Mouse (Mus musculus): Measurements from ENCODE around the gene Dnajc15. TPM values are rescaled to one million over a fixed set of nuclear protein-coding genes. Genes with fewer than 3 reads are reported as not detected.
"Not testable (repeated sequence)": the region's sequence is repeated elsewhere in the genome, so short reads cannot be mapped to it uniquely, and the experiment has no call there.

The Dnajc15 gene
- polyA plus RNA-seq, 1 experiment from 2014 or later, result 101 TPM

DNA sequence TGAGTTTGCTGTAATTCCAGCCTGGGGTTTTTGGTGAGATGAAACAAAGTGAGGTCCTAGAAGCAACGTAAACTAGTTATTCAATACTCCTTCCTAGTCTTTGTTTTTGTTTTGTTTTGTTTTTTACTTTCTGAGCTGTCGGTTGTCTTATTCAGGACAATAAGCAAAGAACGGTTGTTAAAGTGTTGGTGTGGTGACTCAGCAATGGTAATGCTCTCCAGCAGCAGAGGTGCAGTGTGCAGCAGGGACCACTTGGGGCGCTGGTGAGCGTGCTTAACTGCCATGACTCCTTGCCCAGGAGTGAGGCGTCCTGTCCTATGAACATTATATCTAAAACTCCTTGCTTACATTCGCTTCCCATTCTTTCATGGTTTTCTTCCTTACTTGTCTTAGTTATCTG, 15.0 kb upstream of the Dnajc15 start:
- H3K9ac ChIP-seq (ENCODE audit: low read depth, low read length), result no peak overlapping the region
- H3K27ac ChIP-seq (ENCODE audit: low read length), result no peak overlapping the region
- no peaks in the 10 kb centered on the region for H3K4me1 ChIP-seq (ENCODE audit: control insufficient read depth, insufficient read depth, low read length)
- no peak for ATAC-seq
- H3K4me3 ChIP-seq (ENCODE audit: low read length), result no peak overlapping the region
- H3K4me2 ChIP-seq (ENCODE audit: low read depth, low read length), result no peak overlapping the region
- H3K27me3 ChIP-seq (replicated peaks; ENCODE audit: control insufficient read depth, insufficient read depth, low read length), result no peaks in the 10 kb centered on the region
- no peaks in the 10 kb centered on the region for H3K36me3 ChIP-seq (ENCODE audit: control insufficient read depth, insufficient read depth, low read length)
- H3K9me3 ChIP-seq (ENCODE audit: control insufficient read depth, low read length), result no peaks in the 10 kb centered on the region
- 84% methylated on average over 7 of the region's 7 CpGs for WGBS

- 87% methylated on average over 4 of the region's 4 CpGs for WGBS
- no peak overlapping the region for H3K9ac ChIP-seq (ENCODE audit: low read depth, low read length)
- H3K36me3 ChIP-seq (ENCODE audit: control insufficient read depth, insufficient read depth, low read length), result no peaks in the 10 kb centered on the region
- H3K27ac ChIP-seq (ENCODE audit: low read length), result no peak overlapping the region
- no peaks in the 10 kb centered on the region for H3K4me1 ChIP-seq (ENCODE audit: control insufficient read depth, insufficient read depth, low read length)
- H3K4me3 ChIP-seq (ENCODE audit: low read length), result no peak overlapping the region
- no peak overlapping the region for H3K4me2 ChIP-seq (ENCODE audit: low read depth, low read length)
- no peaks in the 10 kb centered on the region for H3K9me3 ChIP-seq (ENCODE audit: control insufficient read depth, low read length)
- no peaks in the 10 kb centered on the region for H3K27me3 ChIP-seq (replicated peaks; ENCODE audit: control insufficient read depth, insufficient read depth, low read length)
- ATAC-seq, result no peak
These were observed 12.0 kb upstream of the Dnajc15 start for GRCm38 (mm10) chr14:77886941-77887340.

DNA sequence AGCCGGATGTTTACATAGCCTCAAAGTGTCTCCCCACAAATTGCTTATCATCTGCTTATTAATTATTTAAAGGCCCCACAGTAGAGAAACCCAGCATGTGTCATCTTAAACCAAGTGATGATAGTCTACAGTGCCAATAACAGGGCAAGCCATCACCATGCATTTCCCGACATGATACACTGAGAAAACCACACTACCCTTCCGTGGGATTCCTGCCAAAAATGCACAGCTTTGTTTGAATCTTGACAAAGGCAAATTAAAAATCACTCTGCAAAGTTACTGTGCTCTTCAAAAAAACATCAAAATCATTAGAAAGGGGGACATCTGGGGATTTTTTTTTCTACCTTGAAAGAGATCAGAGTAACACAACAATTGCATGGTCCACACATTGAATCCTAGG, 11.5 kb upstream of the Dnajc15 start:
- no peak overlapping the region for H3K4me3 ChIP-seq (ENCODE audit: low read length)
- 68% methylated on average over 3 of the region's 3 CpGs for WGBS
- no peak overlapping the region for H3K4me2 ChIP-seq (ENCODE audit: low read depth, low read length)
- no peaks in the 10 kb centered on the region for H3K36me3 ChIP-seq (ENCODE audit: control insufficient read depth, insufficient read depth, low read length)
- no peak for ATAC-seq
- no peak overlapping the region for H3K27ac ChIP-seq (ENCODE audit: low read length)
- H3K4me1 ChIP-seq (ENCODE audit: control insufficient read depth, insufficient read depth, low read length), result no peaks in the 10 kb centered on the region
- no peak overlapping the region for H3K9ac ChIP-seq (ENCODE audit: low read depth, low read length)
- no peaks in the 10 kb centered on the region for H3K27me3 ChIP-seq (replicated peaks; ENCODE audit: control insufficient read depth, insufficient read depth, low read length)
- H3K9me3 ChIP-seq (ENCODE audit: control insufficient read depth, low read length), result no peaks in the 10 kb centered on the region

- ATAC-seq, result no peak
- Histone ChIP-seq H3K36me3 (ENCODE audit: control insufficient read depth, insufficient read depth, low read length) (no peaks in the 10 kb centered on the region), H3K9me3 (ENCODE audit: control insufficient read depth, low read length) (no peaks in the 10 kb centered on the region), H3K4me1 (ENCODE audit: control insufficient read depth, insufficient read depth, low read length) (no peaks in the 10 kb centered on the region), H3K27me3 (replicated peaks; ENCODE audit: control insufficient read depth, insufficient read depth, low read length) (no peaks in the 10 kb centered on the region), H3K4me3 (ENCODE audit: low read length) (no peak overlapping the region), H3K27ac (ENCODE audit: low read length) (no peak overlapping the region), H3K9ac (ENCODE audit: low read depth, low read length) (no peak overlapping the region), H3K4me2 (ENCODE audit: low read depth, low read length) (no peak overlapping the region)
- 74% methylated on average over 6 of the region's 6 CpGs for WGBS
These were observed 7.7 kb upstream of the Dnajc15 start for GRCm38 (mm10) chr14:77882669-77883068.

GRCm38 (mm10) chr14:77881998-77882397, 7.1 kb upstream of the Dnajc15 start:
- H3K9ac ChIP-seq (ENCODE audit: low read depth, low read length), result no peak overlapping the region
- H3K9me3 ChIP-seq (ENCODE audit: control insufficient read depth, low read length), result no peaks in the 10 kb centered on the region
- no peak overlapping the region for H3K4me3 ChIP-seq (ENCODE audit: low read length)
- no peaks in the 10 kb centered on the region for H3K27me3 ChIP-seq (replicated peaks; ENCODE audit: control insufficient read depth, insufficient read depth, low read length)
- 67% methylated on average over 1 of the region's 1 CpGs for WGBS
- ATAC-seq, result no peak
- no peak overlapping the region for H3K4me2 ChIP-seq (ENCODE audit: low read depth, low read length)
- no peak overlapping the region for H3K27ac ChIP-seq (ENCODE audit: low read length)
- H3K36me3 ChIP-seq (ENCODE audit: control insufficient read depth, insufficient read depth, low read length), result no peaks in the 10 kb centered on the region
- H3K4me1 ChIP-seq (ENCODE audit: control insufficient read depth, insufficient read depth, low read length), result no peaks in the 10 kb centered on the region

- H3K4me2 ChIP-seq (ENCODE audit: low read depth, low read length); H3K4me3 ChIP-seq (ENCODE audit: low read length); H3K27ac ChIP-seq (ENCODE audit: low read length); H3K9ac ChIP-seq (ENCODE audit: low read depth, low read length); ATAC-seq; H3K9me3 ChIP-seq (ENCODE audit: control insufficient read depth, low read length); H3K27me3 ChIP-seq (replicated peaks; ENCODE audit: control insufficient read depth, insufficient read depth, low read length); H3K36me3 ChIP-seq (ENCODE audit: control insufficient read depth, insufficient read depth, low read length); H3K4me1 ChIP-seq (ENCODE audit: control insufficient read depth, insufficient read depth, low read length): not testable (repeated sequence)
- 79% methylated on average over 2 of the region's 2 CpGs for WGBS
These were observed 3.0 kb upstream of the Dnajc15 start for GRCm38 (mm10) chr14:77877876-77878275.

DNA sequence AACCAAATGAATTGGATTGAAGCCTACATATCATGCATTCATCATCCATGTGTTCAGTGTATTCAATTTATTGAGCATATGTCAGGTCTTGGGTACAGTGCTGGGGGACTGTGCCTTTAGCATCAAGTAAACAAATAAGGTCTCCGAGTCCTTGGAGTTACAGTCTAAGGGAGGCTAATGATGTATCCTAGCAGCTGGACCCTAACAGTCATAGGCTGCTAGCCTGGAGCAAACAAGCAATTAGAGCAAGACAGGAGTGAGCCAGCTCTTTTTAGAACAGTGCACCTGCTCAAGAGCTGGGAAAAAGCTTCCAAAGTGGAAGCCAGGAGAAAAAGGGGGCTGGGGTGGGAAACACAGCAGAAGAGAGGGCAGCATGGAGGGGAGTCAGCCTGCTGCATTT, 1.3 kb upstream of the Dnajc15 start:
- no peak for ATAC-seq
- H3K9ac ChIP-seq (ENCODE audit: low read depth, low read length), result no peak overlapping the region
- H3K27me3 ChIP-seq (replicated peaks; ENCODE audit: control insufficient read depth, insufficient read depth, low read length), result no peaks in the 10 kb centered on the region
- H3K4me2 ChIP-seq (ENCODE audit: low read depth, low read length), result no peak overlapping the region
- H3K36me3 ChIP-seq (ENCODE audit: control insufficient read depth, insufficient read depth, low read length), result no peaks in the 10 kb centered on the region
- no peak overlapping the region for H3K4me3 ChIP-seq (ENCODE audit: low read length)
- peaks cover 2% of the 10 kb centered on the region; the same call in 1 of the 2 replicates for H3K4me1 ChIP-seq (ENCODE audit: control insufficient read depth, insufficient read depth, low read length)
- no peaks in the 10 kb centered on the region for H3K9me3 ChIP-seq (ENCODE audit: control insufficient read depth, low read length)
- no peak overlapping the region for H3K27ac ChIP-seq (ENCODE audit: low read length)
- WGBS, result 75% methylated on average over 1 of the region's 1 CpGs

DNA sequence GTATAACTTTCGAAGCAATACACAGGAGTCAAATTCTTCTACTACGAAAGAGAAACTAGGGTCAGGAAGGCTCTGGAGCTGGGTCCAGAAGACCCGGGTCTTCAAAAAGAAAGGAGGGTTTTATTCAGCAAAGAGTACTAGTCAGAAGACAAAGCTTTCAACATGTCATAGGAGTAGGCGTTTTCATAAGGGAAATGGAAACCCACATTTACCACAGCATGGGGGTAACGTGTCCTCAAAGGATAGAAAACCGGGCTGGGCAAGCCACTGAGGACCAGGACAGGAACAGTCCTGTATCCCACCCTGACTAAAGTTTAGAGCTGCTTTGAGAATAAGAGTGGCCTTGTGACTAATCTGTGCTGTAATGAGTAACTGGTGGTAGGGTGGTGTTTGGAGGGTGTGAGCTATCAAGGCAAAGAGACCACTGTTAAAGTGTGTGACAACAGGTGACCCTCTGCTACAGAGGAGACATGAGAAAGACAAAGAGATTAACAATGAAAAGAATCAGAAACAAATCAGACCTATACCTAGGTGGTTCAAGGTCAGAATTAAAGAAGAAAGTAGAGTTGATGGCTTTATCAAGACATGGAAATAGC, 3.4 kb downstream of the Dnajc15 start:
- H3K4me1 ChIP-seq (ENCODE audit: control insufficient read depth, insufficient read depth, low read length), result peaks cover 2% of the 10 kb centered on the region; the same call in 1 of the 2 replicates
- H3K27ac ChIP-seq (ENCODE audit: low read length), result no peak overlapping the region
- H3K36me3 ChIP-seq (ENCODE audit: control insufficient read depth, insufficient read depth, low read length), result peaks cover 3% of the 10 kb centered on the region; the same call in 1 of the 2 replicates
- H3K4me2 ChIP-seq (ENCODE audit: low read depth, low read length), result no peak overlapping the region
- no peaks in the 10 kb centered on the region for H3K9me3 ChIP-seq (ENCODE audit: control insufficient read depth, low read length)
- ATAC-seq, result no peak
- 91% methylated on average over 6 of the region's 6 CpGs for WGBS
- H3K4me3 ChIP-seq (ENCODE audit: low read length), result no peak overlapping the region
- no peaks in the 10 kb centered on the region for H3K27me3 ChIP-seq (replicated peaks; ENCODE audit: control insufficient read depth, insufficient read depth, low read length)
- H3K9ac ChIP-seq (ENCODE audit: low read depth, low read length), result no peak overlapping the region

GRCm38 (mm10) chr14:77870926-77871325, 4.0 kb downstream of the Dnajc15 start:
- H3K4me3 ChIP-seq (ENCODE audit: low read length), result no peak overlapping the region
- peaks cover 3% of the 10 kb centered on the region; the same call in 1 of the 2 replicates for H3K36me3 ChIP-seq (ENCODE audit: control insufficient read depth, insufficient read depth, low read length)
- no peak for ATAC-seq
- no peak overlapping the region for H3K9ac ChIP-seq (ENCODE audit: low read depth, low read length)
- H3K27me3 ChIP-seq (replicated peaks; ENCODE audit: control insufficient read depth, insufficient read depth, low read length), result no peaks in the 10 kb centered on the region
- H3K4me2 ChIP-seq (ENCODE audit: low read depth, low read length), result no peak overlapping the region
- no peak overlapping the region for H3K27ac ChIP-seq (ENCODE audit: low read length)
- no peaks in the 10 kb centered on the region for H3K9me3 ChIP-seq (ENCODE audit: control insufficient read depth, low read length)
- peaks cover 2% of the 10 kb centered on the region; the same call in 1 of the 2 replicates for H3K4me1 ChIP-seq (ENCODE audit: control insufficient read depth, insufficient read depth, low read length)
- WGBS, result 83% methylated on average over 3 of the region's 3 CpGs

- ATAC-seq, result no peak
- no peaks in the 10 kb centered on the region for H3K4me1 ChIP-seq (ENCODE audit: control insufficient read depth, insufficient read depth, low read length)
- no peak overlapping the region for H3K9ac ChIP-seq (ENCODE audit: low read depth, low read length)
- H3K9me3 ChIP-seq (ENCODE audit: control insufficient read depth, low read length), result no peaks in the 10 kb centered on the region
- no peak overlapping the region for H3K27ac ChIP-seq (ENCODE audit: low read length)
- 90% methylated on average over 5 of the region's 5 CpGs for WGBS
- no peak overlapping the region for H3K4me2 ChIP-seq (ENCODE audit: low read depth, low read length)
- no peaks in the 10 kb centered on the region for H3K27me3 ChIP-seq (replicated peaks; ENCODE audit: control insufficient read depth, insufficient read depth, low read length)
- H3K36me3 ChIP-seq (ENCODE audit: control insufficient read depth, insufficient read depth, low read length), result peaks cover 3% of the 10 kb centered on the region; the same call in 1 of the 2 replicates
- H3K4me3 ChIP-seq (ENCODE audit: low read length), result no peak overlapping the region
These were observed 7.3 kb downstream of the Dnajc15 start for GRCm38 (mm10) chr14:77867601-77868000.
